Mouse (Mus musculus): ENCODE results near the gene Rec114.

Rec114 gene

DNA sequence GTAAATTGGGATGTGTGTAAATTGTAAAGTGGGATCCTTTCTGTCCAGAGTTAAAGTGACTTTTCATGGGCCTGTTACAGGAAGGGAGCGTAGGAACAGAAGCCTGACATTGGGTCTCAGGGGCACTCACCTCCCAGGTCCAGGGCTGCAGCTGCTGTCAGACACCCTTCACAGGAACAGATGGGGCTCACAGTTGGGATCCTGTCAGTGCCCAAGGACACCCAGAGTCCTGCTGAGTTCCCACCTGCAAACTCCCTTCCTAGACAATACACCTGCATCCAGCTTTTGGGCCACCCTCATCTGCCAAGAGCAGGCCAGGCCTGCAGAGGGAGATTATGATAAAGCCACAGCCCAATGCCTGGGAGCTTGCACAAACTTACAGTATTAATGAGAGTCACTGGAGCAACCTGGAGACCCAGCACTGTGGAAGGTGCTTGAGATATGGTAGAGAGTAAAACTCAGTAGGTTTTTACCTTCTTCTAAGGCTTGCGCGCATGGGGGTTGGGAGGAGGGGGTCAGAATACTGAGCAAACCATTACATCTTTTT lies at the start of gene Rec114:
Gene Rec114, minus strand, starts transcription at position 263 of the 547 bp plus-strand sequence.
- DNase-seq (ENCODE audit: low read depth, low spot score) = no peak

DNA sequence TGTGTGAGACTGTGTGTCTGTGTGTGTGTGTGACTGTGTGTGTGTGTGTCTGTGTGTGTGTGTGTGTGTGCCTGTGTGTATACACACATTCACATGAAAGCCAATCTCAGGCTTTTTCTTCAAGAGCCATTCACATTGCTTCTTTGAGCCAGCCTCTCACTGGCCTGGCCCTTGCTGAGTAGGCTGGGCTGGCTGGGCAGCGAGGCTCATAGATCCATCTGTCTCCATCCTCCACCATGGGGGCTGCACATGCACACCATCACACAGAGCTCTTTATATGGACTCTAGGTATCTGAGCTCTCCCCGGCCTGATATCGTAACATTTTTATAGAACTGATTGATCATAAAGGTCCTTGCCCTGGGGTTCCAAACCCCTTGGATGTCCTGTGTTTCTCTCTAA lies 45.7 kb upstream of the Rec114 start:
- DNase-seq (ENCODE audit: low read depth, low spot score) = no peak

DNA sequence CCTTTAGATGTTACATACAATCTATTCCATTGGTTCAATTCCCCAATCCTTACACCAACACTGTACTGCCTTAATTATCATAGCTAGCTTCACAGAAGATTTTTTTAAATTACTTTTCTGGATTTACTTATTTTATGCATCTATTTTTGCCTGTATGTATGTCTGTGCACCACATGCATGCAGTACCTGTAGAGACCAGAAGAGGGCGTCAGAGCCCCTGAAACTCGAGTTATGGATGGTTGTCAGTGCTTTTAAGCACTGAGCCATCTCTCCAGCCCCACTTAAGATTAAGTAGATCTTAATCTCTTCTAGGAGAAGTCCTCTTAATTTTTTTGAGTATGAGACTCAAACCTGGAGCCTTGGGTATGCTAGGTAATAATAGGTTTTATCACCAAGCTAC lies 31.6 kb upstream of the Rec114 start:
- DNase-seq (ENCODE audit: low read depth, low spot score) = peak; percentile 67

DNA sequence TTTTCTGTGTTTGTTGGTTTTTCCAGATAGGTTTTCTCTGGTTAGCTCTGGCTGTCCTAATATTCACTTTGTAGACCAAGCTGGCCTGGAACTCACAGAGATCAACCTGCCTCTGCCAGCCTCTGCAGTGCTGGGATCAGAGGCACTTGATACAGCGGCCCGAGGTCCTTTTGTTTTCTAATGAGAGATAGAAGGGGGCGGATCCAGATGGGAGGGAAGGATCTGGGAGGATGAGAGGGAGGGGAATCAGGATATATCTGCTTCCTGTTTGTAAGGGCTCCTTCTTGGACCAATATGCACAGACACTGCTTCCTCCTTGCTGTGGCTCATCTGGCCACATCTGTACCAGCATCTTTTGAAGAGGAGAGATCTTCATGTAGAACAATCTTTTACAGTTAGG lies 31.0 kb upstream of the Rec114 start:
- DNase-seq (ENCODE audit: low read depth, low spot score) = peak; percentile 67

DNA sequence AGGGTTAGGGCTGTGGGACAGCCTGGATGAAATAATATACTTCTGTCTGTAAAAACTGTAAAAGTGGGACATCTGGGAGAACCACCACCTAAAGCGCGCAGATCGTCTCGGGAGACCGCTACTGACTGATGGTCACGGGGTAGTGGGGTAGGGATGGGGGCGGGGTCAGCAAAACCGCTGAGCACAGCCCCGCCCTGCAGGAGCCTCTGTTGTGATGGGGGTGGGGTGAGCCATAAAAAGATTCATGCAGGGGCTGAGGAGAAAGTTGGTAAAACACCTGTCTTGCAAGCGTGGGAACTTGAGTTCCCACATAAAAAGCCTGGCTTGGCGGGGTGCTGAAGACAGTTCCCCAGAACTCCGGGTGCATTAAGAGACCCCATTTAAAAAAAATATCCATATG lies 26.2 kb upstream of the Rec114 start:
- DNase-seq (ENCODE audit: low read depth, low spot score) = peak; percentile 50

DNA sequence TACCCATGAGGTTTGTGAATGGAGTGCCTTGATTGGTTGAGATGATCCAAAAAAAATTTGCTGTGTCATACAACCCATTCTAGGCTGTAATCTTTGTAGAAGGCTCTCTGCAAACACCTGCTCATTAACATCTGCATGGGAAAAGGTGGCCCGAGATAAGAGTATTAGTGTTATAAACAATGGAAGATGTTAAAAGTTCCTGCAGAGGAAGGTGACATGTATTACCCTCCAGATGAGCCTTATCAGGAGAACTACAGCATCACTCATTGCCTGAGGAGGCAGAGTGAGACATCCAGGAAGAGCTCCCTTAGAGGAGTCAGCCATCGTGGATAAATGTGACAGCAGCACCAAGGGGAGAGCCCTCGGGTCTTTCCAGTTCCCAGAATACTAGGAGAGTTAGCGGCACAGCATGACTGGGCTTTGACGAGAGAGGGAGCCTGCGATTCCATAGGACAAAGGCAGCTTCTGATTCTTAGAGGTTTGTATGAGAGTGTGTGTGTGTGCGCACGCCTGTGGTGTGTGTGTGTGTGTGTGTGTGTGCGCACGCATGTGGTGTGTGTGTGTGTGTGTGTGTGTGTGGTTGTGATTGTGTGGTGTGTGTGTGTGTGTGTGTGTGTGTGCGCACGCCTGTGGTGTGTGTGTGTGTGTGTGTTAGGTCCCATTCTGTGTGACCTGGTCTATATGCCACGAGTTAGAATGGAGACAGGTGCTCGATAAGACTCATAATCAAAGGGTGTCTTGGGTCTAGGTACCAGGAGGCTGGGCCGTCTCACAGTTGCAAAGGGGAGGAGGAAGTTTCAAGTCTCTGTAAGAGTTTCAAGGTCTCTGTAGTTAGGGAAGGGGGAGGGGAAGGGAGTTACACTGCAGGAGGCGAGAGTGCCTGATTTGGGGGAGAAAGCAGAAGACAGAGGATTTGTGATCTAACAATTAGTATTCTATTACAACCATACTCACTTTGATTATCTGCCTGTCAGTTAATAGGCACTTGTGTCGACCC lies 23.5 kb upstream of the Rec114 start:
- peak; percentile 57 for DNase-seq (ENCODE audit: low read depth, low spot score)

DNA sequence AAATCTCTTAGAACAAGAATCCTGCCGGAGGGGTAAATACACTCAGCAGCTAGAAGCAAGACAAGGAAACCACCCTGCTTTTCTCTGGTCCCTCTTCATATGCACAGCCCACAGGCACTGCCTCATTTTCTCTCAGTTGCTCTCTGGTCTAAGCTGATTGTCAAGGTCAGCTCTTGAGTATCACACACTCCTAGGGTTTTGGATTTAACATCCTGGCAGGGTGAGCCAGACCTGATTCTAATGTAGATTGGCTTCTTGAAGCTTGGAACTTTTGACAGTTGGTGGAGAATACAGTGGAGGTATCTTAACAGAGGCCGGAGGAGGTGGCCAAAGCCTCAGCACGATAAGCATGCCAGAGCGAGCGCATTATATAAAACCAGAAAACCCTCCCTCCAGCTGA lies 20.6 kb upstream of the Rec114 start:
- peak; percentile 84 for DNase-seq (ENCODE audit: low read depth, low spot score)

DNA sequence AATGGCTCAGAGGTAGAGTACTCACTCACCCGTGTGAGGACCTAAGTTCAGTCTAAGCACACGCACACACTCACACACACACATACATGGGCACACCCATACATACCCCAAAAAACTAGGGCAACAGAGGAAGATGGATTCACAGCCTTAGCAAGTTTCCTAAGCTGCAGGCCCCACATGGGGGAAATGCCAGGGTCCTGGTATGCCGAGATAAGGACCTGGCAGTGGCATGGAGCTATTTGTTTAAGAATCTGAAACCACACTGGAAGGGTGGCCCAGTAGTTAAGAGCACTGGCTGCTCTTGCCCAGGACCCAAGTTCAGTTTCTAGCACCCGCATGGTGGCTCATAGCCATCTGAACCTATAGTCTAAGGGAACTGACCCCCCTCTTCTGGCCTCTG lies 19.4 kb upstream of the Rec114 start:
- no peak for DNase-seq (ENCODE audit: low read depth, low spot score)

DNA sequence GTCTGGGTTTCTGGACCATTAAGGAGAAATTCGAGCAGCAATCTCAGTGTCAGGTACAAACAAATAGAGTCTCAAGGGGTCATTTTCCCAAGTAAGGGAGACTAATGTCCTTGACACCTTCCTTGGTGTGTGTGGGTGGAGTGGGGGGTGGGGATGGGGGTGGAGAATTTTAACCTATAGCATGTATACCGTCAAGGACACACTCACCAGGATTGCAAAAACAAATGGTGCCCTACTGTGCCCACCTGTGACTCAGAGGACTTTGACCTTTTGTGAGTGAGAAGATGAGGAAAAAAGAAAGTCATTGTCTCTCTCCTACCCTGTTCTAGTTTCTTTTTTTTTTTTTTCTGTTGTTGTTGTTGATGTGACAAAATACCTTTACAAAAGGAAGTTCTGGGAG lies 18.3 kb upstream of the Rec114 start:
- peak; percentile 83 for DNase-seq (ENCODE audit: low read depth, low spot score)

DNA sequence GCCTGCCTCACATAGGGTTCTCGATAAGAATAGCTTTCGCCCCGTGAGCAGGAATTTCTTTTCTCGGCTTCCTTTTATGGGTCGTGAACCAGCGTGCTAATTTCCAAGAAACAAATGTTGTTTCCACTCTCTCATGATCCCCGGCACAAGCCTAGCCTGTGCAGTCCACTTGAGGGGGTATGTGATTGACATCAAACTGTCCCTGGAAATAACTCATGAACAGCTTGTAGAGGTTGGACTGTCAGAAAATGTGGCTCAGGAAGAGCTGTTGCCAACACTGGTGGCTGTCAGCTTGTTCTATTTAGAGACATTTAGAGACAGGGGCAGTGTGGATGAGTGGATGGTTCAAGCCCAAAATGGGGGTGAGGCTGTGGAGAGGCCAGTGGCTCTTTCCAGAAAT lies 15.0 kb upstream of the Rec114 start:
- no peak for DNase-seq (ENCODE audit: low read depth, low spot score)

DNA sequence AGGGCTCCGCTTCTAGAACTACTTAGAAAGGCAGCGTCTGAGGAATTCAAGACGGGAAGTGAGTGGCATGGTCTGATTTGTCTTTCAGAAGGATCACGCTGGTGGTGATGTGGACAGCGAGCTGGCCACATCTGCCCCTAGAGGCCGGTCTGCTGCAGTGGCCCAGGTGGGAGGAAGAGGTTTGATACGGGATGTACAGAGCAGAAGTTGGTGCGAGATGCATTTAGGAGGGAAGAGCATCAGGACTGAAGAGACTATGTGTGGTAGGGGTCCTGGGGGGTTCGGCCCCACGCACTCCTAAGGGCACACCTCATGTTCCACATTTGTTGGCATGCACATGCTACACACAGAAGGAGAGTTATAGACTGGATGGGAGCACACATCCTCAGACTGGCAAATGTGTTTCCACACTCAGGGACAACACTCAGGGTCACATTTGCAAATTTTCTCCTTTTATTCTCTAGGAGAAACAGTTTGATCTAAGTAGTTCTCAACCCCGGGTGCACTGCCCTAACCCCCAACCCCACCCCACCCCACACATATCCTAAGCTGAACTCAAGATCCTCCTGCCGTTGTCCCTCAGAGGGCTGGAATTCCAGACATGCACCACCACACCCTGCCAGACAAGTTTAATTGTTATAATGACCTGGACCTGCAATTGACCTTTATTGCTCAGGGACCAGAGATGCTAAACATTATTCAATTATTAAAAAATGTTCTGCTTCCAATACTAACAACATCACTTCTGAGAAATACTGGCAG lies 12.8 kb upstream of the Rec114 start:
- DNase-seq (ENCODE audit: low read depth, low spot score) = peak; percentile 91

DNA sequence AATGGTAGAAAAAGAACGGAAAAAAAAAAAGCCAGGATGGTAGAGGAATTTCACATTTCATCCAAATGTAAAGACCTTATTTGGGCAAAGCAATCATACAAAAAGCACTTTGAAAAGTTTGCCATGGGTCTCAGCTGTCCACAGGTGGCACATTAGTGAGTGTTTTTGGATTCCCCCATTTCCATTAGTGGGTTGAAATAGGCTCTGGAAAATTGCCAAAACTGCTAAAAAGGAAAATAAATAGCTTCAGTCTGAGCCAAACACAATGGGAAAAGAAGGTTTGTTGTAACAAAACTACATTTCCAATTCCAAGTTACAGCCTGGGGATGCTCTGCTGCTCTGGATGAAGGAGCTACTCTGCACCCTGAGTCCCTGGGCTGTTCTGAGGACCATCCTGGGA lies 9.8 kb upstream of the Rec114 start:
- DNase-seq (ENCODE audit: low read depth, low spot score) = no peak

DNA sequence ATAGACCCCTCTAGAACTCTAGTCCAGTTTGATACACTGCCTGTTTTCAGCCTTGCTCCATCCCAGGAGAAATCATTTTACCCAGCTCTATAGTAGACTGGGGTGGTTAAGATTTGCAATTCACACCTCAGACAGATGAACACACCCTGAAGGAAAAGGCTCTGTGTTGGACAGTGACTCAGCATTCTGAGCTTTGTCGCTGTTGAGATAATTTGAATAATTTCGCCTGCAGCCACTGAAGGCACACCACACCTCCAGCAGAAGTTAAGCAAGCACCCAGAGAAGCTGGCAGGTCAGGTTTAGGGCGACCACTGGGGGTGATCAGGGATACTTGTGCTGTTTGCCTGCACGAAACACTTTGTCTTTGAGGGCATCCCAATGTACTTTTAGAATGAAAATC lies 4.4 kb upstream of the Rec114 start:
- DNase-seq (ENCODE audit: low read depth, low spot score) = peak; percentile 80

DNA sequence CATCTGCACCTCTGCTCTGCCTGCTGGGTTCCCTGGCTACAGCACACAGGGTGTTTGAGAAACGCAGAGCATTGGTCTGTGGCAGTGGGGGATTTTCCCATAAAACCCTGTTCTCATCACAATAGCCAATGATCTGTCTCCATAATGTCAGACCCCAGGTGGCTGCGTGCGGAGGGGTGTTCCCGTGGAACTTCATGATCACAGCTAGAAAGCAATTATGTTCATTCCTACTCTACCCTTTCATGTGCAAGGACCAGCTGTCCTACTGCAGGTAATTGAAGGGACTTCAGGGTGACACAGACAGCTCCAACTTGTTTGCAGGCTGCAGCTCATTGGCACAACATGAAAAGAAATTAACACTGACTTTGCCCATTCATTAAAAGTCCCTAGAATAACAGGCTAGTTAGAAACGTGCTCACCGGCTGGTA lies 3.6 kb upstream of the Rec114 start:
- peak; percentile 72 for DNase-seq (ENCODE audit: low read depth, low spot score)

DNA sequence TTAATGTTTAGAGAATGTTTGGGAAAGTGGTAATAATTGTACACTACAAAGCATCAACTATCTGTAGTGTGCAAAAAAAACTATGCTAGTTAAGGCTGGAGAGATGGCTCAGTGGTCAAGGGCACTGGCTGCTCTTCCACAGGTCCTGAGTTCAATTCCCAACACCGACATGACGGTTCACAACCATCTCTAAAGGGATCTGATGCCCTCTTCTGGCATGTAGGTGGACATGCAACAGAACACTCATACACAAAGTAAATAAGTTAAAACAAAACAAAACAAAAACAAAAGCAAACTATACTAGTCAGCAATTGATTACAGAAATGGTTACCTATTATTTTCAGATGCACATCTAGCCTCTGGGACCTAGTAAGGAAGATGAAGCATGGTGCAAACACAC lies 1.1 kb downstream of the Rec114 start:
- DNase-seq (ENCODE audit: low read depth, low spot score) = no peak

DNA sequence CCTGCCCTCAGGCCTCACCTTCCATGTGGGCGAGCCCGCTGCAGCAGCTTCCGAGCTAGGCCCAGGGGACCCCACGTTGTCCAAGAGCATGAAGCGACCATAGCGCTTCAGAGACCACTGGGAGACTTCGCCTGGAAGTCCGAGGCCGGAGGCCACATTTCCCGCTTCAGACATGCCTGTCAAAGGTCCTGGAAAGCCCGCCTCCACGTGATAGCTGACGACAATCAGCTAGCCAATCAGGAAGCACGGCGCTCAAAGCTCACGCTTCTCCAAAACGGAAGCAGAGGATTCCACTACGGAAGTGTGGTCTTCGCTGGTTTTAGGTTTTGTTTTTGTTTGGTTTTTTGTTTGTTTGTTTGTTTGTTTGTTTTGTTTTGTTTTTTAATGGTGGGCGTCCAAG lies 2.4 kb downstream of the Rec114 start:
- DNase-seq (ENCODE audit: low read depth, low spot score) = peak; percentile 89

DNA sequence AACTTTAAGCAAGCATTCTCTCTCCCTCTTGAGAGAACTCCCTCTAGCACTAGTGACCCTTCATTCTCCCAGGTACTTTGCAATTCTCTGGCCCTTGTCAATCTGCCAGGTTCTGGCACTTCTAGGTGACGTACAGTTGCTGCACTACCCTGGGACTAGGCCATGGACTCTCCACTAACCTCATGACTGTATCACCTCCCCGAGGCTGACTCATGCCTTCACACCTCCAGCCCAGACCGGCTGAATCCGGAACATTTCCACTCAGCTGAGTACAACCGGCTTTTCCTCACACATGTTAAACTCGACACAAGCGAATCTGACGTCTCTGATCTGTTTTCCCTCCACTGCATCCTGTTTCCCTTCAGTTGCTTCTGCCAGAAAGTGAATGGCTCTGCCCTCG lies 4.0 kb downstream of the Rec114 start:
- DNase-seq (ENCODE audit: low read depth, low spot score) = peak; percentile 73

DNA sequence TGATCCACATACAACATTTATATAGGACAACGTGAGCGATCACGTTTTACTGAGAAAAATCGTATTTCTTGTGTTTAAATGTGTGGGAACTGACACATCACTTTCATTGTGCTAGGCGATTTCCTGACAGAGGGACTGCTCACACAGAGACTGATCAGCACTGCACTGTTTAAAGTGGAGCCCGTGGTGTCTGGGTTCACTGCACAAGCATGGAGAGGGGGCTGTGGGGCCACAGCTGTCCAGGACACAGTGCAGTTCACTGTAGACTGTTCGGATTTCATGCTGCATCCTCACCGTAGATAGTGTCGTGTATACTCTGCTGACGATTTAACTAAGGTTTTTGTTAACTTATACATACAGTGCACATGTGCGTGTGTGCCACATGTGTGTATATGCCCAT lies 20.6 kb downstream of the Rec114 start:
- DNase-seq (ENCODE audit: low read depth, low spot score) = no peak

DNA sequence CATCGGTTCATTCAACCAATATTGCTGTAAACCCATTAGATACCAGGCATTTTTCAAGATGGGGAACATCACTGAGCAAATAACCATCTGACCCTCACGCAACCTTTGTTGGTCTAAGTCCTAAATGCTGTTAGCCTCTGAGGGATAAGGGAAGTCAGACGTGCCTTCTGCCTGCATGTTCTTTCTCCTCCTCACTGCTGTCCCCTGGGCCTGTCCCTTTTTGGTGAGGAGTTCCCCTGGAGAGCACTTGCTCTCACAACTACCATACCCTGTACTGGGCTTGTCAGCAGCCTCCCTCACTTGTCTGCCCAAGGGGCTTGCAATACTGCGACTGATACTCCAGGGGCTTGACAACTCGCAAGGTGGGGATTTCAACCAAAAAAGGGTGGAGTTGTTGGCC lies 21.6 kb downstream of the Rec114 start:
- no peak for DNase-seq (ENCODE audit: low read depth, low spot score)

DNA sequence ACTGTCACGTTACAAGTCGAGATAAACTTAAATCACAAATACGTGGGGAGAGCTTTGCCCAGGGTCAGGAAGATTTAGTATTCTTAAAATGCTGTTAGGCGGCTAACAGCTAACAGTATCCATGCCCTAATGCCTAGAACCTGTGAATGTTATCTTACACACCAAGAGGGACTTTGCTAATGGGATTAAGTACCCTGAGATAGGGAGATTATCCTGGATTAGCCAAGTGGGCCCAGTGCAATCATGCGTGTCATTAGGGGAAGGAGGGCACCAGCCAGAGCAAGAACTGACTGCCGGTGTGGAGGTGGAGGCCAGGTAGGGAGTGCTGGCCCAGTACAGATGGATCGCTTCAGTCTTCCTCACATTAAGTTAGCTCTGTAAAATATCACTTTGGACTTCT lies 22.7 kb downstream of the Rec114 start:
- no peak for DNase-seq (ENCODE audit: low read depth, low spot score)

DNA sequence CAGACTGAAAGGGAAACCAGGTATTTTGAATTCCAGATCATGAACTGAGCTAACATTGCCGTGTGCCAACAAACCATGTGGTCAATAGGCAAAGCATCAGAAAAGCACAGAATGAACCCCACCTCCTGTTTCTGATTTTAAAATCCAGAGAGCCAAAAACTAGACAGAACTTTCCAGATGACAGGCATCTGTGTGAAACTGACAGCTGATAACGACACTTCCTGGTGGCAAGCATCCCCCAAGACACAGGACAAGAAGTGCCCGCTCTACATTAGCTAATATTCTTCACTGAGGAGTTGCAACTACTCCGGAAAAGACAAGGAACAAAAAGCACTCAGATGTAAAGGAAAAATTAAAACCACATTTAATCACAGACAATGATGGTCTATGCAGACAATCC lies 23.6 kb downstream of the Rec114 start:
- no peak for DNase-seq (ENCODE audit: low read depth, low spot score)

DNA sequence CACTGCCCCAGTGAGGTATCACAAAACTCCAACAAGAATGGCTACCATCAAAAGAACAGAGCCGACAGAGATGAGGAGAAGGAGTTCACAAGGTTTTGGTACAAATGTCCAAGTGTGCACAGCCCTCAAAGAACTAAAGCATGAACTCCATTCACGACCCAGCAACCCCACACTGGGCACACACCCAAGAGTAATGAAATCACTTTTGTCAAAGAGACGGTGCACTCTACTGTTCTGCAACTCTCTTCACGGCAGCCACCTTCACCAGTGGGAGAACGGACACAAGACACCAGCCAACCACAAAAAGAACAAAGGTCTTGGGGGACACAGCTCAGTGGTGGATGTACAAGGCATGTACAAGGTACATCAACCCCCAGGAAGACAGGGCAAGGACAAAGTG lies 24.3 kb downstream of the Rec114 start:
- DNase-seq (ENCODE audit: low read depth, low spot score) = no peak
